Mouse (Mus musculus): Measurements from ENCODE around the gene Mrm1. TPM values are rescaled to one million over a fixed set of nuclear protein-coding genes. Genes with fewer than 3 reads are reported as not detected.
"Not testable (repeated sequence)": the region's sequence is repeated elsewhere in the genome, so short reads cannot be mapped to it uniquely, and the experiment has no call there.

Gene Mrm1
- 10 to 100 TPM; 10.5 to 15.0 (median 10.6) TPM for total RNA-seq (2022)

DNA sequence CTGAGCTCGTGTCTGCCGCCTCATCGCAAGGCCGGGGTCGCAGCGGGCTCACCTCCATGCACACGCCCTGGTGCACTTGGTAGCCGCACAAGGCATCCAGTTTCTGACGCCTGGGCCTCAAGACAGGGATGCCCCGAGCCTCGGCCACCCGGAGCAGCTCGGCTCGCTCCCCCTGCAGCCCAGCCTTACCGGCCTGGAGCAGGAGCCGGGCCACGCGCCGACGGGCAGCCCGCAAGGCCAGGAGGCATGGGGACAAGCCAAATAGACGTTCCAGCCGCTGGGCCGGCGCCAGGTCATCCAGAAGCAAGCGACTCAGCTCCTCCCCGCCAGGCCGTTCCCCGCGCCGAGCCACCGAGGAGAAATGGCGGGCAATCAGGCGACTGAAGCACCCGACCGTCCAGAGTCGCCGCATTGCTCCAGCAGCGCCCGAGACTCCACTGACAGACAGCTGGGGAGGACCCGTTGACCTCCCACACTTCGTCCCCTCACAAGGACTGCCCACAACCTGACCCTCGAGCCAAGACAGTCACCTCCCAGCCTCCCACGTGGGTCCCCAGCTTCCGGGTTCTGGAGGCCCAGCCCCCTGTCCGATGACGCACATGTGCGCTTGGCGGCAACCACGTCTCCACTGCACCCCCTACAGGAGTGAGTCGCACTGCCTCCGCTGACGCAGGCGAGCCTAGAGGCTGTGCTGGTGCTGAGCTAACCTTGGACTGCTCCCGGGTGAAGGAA, at the start of gene Mrm1:
Gene Mrm1, minus strand, starts transcription at position 555 of the 732 bp plus-strand sequence.
- DNase-seq (ENCODE audit: low spot score in 2 of 2): peak; percentile 92

GRCm38 (mm10) chr11:84868786-84869259, 49.5 kb upstream of the Mrm1 start:
- no peak for DNase-seq (ENCODE audit: low spot score in 2 of 2)

DNA sequence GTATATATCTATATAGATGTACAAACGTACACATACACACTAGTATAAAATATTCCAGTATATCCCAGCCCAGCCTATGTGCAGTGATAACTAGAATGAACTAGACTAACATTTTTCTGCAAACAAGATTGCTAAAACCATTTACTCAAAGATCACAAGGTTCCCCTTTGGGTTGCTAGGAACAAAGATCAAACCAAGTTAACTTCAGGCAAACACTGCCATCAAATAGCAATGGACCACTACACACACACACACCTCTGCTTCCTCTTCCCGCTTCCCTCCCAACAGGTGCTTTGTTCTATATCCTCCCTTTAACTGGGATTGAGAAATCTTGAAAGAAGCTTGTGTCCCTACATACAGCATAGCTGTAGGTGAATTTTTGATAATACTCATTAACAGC, 48.3 kb upstream of the Mrm1 start:
- DNase-seq (ENCODE audit: low spot score in 2 of 2): no peak

- DNase-seq (ENCODE audit: low spot score in 2 of 2): no peak
Measured at GRCm38 (mm10) chr11:84865268-84865667, 46.0 kb upstream of the Mrm1 start.

GRCm38 (mm10) chr11:84855285-84855684, 36.0 kb upstream of the Mrm1 start:
- DNase-seq (ENCODE audit: low spot score in 2 of 2): no peak

DNA sequence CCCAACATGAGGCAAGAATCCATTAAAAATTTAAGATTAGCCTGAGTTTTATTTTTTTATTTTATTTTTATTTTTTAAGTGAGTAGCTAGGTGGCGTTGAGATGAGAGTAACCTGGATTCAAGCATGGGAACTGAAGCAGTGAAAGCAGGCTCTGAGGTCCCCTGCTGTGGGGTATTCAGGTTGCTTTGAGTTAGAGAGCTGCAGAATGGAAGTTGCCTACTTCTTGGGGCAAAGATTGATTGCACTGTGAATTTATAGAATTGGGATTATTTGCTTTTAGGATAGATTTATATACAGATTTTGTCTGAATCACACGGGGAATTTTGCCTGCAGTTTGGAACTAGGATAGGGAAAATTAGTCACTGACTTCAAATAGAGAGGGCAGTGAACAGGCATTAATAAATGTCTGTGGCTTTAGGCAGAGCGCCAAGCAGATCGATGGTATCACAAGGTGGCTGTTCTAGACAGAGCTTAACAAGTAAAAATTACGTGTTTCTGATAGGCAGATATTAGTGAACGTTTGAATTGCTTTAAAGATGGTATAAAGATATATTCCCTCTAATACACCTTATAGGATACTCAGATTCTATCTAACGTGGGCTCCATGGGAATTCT, 28.3 kb upstream of the Mrm1 start:
- no peak for DNase-seq (ENCODE audit: low spot score in 2 of 2)

DNA sequence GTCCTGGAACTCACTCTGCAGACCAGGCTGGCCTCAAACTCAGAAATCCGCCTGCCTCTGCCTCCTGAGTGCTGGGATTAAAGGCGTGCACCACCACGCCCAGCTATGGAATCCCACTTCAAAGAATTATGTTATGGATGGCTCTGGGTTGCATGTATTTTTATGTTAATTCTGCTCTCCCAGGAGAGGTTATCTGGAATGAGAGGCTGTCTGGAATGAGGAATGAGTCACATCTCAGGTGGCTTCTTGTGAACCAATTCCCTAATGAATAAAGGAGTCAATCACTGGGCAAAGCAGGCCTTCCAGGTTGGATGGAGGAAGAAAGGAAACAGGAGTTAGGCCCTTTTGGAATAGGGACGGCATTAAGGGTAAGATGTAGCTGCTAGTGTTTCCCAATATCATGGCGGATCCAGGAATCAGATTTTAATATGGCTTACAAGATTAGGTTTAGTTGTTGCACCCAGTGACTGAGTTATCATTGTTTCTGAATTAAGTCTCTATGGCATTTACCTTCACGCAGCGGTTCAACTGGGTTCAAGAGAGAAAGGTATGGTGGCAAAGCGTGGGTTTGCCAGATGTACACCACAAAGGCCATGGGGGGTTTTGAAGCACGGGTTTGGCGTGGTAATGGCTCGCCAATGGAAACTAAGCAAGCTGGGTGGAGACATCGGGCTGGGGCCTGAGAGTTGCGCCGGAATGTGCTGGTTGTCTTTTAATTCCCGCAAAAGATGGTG, 27.6 kb upstream of the Mrm1 start:
- no peak for DNase-seq (ENCODE audit: low spot score in 2 of 2)

DNA sequence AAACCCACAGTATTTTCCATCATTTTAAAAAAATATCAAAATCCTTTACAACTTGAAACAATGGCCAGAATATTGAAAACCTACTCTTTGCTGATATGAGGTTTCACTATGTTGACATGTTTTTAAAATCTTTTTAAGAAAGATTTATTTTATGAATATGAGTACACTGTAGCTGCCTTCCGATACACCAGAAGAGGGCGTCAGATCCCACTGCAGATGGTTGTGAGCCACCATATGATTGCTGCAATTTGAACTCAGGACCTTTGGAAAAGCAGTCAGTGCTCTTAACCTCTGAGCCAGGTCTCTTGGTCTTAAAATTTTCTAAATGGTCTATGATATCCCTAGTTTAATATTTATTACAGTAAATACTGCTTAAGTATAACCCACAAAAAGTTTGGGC, 20.0 kb upstream of the Mrm1 start:
- DNase-seq (ENCODE audit: low spot score in 2 of 2): no peak

GRCm38 (mm10) chr11:84829495-84829894, 10.2 kb upstream of the Mrm1 start:
- not testable (repeated sequence) for DNase-seq (ENCODE audit: low spot score in 2 of 2)

GRCm38 (mm10) chr11:84828516-84829399, 9.4 kb upstream of the Mrm1 start, which contains the start of gene Dhrs11:
TSS of gene Dhrs11 (minus strand) at chr11:84828994.
- peak; percentile 79 to 84 for DNase-seq (ENCODE audit: low spot score in 2 of 2)

DNA sequence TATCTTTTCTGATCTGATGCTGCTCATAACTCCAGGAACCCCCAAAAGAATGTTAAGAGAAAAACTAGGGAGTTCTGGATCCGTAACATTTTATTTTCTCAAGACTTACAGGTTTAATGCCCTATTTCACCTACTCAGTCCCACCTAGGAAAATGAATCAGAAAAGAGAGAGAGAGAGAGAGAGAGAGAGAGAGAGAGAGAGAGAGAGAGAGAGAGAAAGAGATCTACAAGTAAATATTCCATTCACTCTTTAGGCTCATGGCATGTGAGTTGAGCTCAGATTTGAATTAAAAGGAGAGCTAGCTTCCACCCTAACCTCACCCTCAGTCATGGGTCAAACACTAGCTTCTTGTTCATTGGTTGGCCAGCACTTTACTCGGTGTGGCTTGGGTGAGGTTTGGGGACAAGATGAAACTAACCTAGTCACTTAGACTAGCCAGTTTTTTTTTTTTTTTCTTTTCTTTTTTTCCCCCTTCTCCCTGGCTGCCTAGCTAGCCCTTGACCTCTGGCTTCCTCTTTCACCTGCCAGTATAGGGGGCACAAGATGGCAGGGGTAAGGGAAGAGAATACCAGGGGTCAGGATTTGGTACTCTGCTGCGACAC, 8.7 kb upstream of the Mrm1 start:
- DNase-seq (ENCODE audit: low spot score in 2 of 2): no peak

DNA sequence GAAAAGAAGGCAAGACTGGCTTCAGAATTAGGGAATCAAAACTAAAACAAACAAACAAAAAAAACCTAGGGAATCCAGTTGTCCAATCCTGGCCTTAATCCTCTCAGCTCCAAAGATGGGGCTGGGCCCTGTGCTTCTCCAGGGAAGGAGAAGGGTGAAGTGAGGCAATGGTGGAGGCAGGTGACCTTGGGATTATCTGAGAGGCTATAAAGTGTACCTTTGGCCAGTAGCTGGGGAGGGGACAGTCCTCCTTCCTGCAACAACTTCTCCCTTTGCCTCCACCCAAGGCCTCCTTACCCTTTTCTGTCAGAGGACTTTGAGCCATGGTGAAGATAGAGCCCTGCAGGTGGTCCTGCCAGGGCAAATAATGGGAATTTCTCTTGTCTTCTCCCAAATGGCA, 8.2 kb upstream of the Mrm1 start:
- no peak for DNase-seq (ENCODE audit: low spot score in 2 of 2)

GRCm38 (mm10) chr11:84826185-84826584, 6.9 kb upstream of the Mrm1 start:
- DNase-seq (ENCODE audit: low spot score in 2 of 2): peak in 1 of 2 experiments; percentile 52

DNA sequence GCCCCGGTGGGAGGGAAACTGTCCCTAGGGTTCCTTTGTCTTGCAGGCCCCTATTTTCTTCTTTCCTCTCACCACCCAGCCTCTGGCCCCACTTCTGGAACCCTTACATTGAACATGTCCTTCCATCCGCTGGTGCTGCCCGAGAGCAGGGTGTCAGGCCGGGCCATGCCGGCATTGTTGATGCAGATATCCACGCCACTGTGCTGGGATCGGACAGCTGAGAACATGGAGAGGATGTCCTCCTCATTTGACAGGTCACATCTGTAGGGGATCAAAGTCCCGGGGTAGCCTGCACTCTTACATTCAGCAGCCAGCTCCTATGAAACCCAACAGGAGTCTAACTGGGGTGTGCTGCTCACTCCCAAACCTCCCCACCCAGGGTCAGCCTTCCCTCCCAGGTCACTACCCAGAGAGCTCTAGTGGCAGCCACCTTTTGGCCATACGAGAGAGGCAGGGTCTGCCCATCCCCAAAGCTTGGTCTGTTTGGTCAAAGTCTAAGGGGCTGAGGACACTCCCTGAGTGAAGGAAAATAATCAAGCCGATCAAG, 6.0 kb upstream of the Mrm1 start:
- no peak for DNase-seq (ENCODE audit: low spot score in 2 of 2)

- no peak for DNase-seq (ENCODE audit: low spot score in 2 of 2)
Measured at GRCm38 (mm10) chr11:84823484-84823897, 4.2 kb upstream of the Mrm1 start.

GRCm38 (mm10) chr11:84822487-84822886, 3.2 kb upstream of the Mrm1 start:
- no peak for DNase-seq (ENCODE audit: low spot score in 2 of 2)

- DNase-seq (ENCODE audit: low spot score in 2 of 2): no peak
Measured at GRCm38 (mm10) chr11:84821131-84821770, 1.9 kb upstream of the Mrm1 start.

DNA sequence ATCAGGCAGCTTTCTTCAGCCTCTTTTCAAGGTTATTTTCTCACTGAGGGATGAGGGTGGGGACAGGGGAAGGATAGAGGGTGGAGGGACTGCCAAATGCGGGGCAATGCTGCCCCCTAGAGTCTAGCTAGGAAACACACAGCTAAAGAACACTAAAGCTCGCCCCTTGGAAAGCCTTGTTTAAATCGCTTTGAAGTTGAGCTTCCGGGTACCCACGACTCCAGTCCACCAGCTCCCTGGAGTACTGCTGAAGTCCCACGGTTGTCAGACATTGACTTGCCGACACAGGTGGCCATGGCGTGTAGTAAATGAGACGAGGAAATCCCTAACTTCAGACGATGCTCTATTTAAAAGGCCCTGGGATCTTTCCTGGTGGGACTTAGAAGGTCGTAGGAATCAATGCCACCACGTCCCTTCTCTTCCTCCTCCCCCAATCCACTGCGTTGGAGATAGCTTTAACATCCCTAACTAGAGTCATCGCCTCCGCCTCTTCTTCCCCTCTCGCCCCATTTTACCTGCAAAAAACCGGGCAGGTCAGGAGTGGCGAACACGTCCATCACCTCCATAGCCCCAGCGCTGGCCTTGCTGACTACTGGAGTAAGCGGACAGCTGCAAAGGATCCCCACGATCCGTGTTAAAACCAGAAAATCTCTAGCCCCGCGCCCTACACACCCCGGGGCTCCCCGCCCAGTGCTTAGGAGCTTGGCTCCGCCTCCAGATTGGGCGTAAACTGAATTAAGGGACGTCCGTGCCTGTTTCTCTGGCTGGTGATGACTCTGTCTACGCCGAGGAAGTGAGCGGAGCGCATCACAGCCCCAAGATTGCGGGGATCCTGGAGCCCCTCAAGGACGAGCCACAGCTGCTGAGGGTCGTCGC, 992 bp downstream of the Mrm1 start:
- peak; percentile 66 to 67 for DNase-seq (ENCODE audit: low spot score in 2 of 2)

DNA sequence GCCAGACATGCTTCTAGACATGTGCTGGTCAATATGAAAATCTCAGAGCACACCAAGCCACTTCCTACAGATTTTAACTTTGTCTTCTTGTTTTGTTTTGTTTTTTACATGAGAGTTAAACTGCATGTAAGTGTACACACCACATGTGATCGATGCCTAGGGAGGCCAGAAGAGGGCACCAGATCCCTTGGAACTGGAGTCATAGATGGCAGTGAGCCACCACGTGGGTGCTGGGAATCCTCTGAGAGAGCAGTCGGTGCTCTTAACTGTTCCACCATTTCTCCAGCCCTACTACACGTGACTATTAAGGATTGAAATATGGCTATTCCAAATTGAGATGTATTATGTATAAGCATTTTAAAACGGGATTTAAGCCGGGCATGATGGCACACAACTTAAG, 2.0 kb downstream of the Mrm1 start:
- DNase-seq (ENCODE audit: low spot score in 2 of 2): no peak
